Mouse (Mus musculus): ENCODE data around the gene Iqce.

DNA sequence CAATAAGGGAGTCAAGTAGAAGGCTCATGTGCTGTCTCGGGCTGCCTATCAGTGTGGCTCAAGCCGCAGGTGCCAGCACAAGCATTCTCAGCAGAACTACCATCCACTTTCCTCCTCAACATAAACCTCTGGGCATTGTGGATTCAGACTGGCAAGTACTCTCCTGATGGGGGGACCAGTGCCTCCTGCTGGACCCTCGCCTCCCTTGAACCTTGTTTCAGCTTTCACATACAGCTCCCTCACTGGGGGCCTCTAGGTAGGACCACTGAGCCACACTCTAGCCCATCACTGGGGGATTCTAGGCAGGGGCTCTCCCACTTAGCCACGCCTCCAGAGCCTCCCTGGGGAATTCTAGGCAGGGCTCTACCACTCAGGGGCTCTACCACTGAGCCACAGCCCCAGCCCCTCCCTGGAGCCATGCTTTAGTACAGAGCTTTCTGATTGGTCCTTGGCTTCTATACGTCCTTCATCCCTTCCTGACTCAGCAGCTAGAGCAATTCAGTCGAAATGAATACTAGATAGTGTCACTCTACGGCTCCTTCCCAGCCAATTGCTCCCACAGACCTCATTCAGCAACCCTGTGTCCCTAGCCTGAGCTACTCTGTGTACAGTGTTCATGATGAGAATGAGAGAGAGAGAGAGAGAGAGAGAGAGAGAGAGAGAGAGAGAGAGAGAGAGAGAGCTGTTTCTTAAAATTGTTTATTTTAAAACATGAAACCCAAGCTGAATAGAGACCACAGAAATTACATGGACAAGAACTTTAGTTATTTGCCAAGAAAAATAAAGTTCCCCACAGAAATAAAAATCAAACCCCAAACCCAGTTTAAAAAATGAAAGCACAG lies 82.1 kb downstream of the Iqce start:
- no peak for TF ChIP-seq CTCF (conservative IDR thresholded peaks at IDR 0.05; ENCODE audit: low read length)
- no peak for TF ChIP-seq POU5F1 (IDR thresholded peaks at IDR 0.05; ENCODE audit: borderline replicate concordance, low read length)

All from E14TG2a.4 (cell line).